Mouse (Mus musculus) 3134 (cell line): ENCODE measurements at regions not wholly inside any gene's neighbourhood (a gene's known extent, or its start where the extent isn't known, plus 50 kb on each side); places are given as distances from the start of the nearest gene placed in this dataset.
"Not testable (repeated sequence)": the region's sequence is repeated elsewhere in the genome, so short reads cannot be mapped to it uniquely, and the experiment has no call there.

Experiments used
- DNase-seq: peaks from one replicate; pipeline ENCODE4 v3.0.0-alpha.2; 2011; ENCODE audit warnings: low spot score; ENCODE audit not compliant: insufficient read length; ENCODE audit errors: extremely low read depth

GRCm38 (mm10) chr6:99904044-99904443 is 177.9 kb upstream of the Prok2 start:
- not testable (repeated sequence) for DNase-seq

DNA sequence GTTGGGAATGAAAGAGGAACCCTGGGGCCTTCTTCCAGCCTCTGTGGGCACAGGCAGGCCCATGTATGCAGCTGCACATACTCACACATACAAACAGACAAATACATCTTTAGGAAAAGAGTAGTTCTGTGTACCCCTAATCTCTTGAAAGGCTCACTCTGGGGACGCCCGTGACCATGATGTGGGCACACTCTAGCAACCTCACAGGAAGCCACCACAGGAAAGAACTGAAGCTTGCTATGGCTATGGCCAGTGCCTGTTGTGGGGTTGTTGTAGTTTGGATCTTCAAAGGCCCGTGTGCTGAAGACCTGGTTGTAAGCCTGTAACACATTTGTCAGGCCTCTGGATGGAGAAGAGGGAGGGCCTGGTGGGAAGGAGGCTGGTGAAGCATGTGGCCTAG is 175.4 kb upstream of the Prok2 start:
- DNase-seq = no peak

DNA sequence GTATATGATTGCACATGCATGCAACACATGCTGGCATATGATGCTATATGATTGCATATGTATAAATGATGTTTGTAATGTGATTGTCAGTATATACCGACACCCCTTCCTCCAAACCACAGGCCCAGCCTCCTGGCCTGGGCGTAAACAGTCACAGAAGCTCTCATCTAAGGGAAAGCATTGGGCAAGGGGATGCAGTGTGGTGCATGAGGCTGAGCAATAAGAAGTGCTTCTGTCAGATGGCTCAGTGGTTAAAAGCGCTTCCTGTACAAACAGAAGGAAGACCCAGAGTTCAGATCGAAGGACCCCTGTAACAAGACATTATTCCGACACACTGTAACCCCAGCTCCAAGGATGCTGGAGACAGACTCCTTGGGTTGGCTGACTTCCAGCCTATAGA is 175.0 kb upstream of the Prok2 start:
- DNase-seq = no peak

DNA sequence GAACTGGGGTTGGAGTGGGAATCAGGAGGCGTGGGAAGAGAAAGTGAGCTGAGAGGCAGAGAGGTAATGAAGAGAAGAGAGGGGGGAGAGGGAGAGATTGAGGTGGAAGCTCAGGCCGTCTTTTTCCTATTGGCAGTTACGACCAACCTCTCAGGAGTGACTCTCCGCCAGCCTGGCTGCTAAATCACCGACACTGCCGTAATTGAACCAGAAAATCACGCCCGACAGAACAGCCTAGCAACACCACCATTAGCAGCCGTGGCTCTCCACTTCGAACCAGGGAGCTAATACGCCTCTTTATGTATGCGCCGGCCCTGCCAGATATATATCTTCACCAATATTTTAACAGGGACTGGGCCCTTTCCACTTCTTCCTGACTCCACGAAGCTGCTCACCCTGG is 173.5 kb upstream of the Prok2 start:
- DNase-seq = no peak

- no peak for DNase-seq
Observed at GRCm38 (mm10) chr6:99898077-99898476, 171.9 kb upstream of the Prok2 start.

- DNase-seq = peak; percentile 45
Observed at GRCm38 (mm10) chr6:99895558-99895957, 169.4 kb upstream of the Prok2 start.

DNA sequence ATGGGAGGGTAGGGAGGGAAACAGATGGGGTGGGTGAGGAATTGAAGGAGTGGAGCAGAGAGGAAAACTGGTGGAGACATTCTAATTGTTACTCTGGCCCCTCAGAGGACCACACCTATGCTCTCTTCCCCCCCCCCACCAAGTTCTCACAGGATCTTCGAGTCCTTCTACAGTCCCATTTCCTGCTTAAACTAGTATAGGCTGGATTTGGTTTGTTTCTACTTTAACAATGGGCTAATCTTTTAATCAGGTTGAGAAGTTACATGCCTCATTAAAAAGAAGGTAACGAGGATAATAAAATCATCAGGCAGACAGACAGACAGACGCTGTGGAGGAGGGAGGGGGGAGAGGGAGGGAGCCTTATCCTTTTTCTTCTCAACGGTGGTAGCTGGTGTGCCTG is 167.7 kb upstream of the Prok2 start:
- DNase-seq = no peak

GRCm38 (mm10) chr6:99892204-99892603 is 166.0 kb upstream of the Prok2 start:
- no peak for DNase-seq

DNA sequence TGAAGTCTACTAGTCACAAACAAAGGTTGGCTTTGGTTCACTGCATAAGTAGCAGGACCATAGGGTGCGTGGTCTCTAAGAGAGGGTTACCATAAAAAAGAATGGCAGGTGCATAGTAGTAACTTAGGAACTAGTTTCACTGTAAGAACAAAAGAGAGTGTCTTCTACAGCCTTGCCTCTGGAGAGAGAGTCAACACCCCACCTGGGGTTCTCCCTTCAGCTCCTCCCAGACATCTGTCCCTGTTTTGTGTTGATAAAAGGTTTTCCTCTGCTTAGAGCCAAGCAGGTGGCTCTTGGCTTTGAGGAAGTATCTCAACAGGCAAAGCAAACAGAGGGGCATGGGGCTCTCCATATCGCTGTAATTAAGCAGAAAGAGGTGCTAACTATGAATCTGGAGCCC is 165.6 kb upstream of the Prok2 start:
- DNase-seq = no peak

DNA sequence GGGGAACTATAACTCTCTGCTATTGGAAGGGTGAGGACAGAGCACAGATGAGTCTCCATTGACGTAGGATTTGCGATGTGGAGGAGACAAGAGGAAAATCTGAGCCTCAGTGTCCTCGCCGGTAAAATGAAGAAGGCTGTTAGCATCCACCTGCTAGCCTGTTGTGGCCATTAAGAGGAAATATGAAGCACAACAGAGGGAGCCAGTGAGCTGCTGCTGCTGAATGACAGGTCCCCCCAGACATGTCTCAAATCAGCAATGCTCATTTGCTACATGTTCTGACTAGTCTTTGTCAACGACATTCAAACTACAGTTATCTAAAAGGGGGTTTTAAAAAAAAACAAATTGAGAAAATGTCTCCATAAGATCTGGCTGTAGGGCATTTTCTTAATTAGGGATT is 164.6 kb upstream of the Prok2 start:
- no peak for DNase-seq

GRCm38 (mm10) chr6:99889055-99889454 is 162.9 kb upstream of the Prok2 start:
- DNase-seq = no peak

DNA sequence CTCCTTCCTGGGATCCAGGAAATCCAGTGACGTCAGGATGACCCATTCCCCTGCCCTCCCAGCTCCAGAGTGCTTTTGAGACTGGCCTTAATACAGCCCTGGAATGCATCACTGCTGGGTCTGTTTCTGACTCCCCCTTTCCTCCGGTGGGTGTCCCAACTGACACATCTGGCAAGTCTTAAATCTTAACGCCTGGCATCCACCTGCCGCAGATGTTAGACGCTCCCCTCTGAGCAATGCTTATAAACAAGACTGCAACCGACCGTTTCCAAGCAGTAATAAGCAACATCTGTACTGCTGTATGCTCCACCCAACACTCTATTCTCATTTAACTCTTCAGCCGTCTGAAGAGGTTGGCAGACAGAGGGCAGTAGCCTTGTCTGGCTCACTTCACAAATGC is 161.7 kb upstream of the Prok2 start:
- DNase-seq = no peak

DNA sequence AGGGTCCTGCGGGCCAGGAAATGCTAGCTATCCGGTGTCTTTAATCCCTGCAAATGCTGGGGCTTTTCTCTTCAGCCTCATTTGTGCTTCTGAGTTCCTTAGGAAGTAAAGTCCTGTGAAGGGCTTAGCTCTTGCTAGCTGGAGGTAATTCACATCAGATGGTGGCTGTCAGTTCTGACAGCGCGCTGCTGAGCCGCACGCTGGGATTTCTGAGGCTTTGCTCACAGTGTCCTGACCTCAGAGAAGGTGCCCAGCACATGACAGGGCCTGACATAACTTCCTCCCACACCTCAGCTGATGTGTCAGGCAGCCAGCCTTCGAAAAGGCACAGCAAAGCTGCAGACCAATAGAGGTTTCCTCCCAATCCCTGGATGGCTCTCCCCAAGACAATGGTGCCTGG is 158.6 kb upstream of the Prok2 start:
- DNase-seq = no peak

GRCm38 (mm10) chr6:99884054-99884453 is 157.9 kb upstream of the Prok2 start:
- DNase-seq = no peak

DNA sequence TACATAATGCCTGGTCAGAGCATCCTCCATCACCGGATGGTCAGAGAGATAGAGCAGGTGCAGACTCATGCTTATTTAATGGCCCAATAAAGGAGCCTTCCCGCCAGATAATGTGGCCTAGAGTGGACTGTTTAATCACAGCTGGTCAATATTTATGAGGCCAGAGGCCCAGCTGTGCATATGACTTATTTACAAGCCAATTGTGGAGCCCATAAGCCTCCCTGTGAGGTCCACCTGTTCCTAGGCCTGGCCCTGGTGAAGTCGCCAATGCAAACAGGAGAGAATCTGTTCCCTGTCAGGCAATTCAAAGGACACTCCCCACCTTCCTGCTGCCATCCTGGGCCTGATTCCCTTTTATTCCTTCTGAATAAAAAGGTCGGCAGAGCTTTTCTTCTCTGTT is 155.4 kb upstream of the Prok2 start:
- DNase-seq = no peak

DNA sequence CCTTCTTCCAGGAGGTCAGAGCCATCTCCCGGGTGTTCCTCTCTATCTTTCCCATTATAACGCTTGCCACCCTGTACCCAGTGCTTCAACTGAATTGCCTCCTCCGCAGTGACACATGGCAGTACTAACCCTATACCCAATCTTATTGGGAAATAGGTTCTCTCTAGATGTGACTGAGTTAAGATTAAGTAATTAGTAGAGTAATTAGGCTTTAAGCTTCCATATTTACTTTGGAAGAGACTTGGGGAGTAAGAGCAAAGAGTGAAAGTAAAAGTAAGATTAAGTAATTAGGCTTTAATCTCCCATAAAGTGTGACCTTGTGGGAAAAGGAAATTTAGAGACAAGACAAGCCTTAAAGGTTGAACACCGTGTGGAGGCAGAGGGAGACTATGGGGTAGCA is 148.7 kb upstream of the Prok2 start:
- no peak for DNase-seq

DNA sequence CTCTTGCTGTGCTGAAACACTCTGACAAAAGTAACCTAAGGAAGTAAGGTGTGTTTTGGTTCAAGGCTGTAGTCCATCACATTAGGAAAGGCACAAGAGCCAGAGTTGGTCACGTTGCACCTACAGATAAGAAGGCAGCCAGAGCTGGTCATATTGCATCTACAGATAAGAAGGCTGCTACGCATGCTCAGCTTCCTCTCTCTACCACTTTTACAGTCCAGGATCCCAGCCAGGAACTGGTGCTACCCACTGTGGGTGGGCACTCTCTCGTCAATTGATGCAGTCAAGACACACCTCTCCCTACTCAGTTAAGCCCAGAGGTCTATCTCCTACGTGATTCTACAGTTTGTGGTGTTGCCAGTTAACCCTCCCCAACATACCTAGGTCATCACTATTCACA is 147.8 kb upstream of the Prok2 start:
- DNase-seq = no peak

- no peak for DNase-seq
Observed at GRCm38 (mm10) chr6:99866061-99866460, 139.9 kb upstream of the Prok2 start.

DNA sequence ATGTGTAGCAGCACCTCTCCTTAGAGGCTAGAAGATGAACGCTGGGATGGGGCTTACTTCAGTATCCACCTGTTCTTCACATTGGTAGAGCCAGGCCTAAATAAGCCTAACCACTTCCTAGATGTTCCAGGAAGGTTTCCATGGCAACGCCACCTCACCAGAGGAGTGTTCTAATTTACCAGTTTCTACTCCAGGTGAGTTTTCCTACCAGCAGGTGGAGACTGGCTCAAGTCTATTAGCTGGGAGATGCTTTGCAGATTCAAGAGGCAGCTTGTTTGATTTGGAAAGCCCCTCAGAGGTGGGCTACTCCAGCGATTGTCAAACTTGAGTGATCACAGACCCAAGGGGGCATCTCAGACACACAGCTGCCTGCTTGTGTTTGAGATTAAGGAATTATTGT is 138.8 kb upstream of the Prok2 start:
- DNase-seq = no peak

DNA sequence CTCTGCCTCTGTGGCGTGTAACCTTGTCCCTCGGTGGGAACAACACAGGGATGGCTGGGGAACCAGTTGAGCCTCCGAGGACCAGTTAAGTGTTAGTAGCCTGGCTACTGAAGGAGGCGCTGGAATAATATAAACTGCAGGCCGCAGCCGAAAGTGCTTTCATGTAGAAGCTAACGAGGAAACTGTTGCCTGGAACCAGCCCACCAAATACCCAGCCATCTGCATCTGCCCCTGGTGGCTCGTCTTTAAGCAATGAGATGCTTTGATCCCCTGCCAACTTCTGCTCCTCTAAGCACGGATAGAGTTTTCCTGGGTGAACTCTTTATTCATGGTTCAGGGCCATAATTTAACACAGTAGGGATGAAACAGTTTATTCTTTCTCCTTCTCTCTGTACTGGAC is 137.2 kb upstream of the Prok2 start:
- DNase-seq = no peak

DNA sequence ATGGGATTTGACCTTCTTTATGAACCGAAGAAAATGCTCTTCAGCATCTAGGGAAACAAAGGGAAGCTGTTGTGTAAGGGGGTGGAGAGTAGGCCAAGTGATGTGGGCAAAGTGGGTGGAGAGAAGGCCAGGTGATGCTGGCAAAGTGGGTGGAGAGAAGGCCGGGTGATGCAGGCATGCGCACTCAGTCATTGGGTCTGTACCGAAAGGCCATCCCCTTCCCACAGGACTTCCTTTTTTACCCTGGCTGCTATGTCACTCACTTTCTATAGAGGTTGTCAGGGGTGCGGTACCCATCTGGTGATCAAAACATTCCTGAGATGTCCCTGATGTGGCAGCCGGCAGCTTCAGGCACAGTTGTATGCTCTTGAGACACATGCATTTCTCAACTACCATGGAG is 131.2 kb upstream of the Prok2 start:
- DNase-seq = no peak

GRCm38 (mm10) chr6:99853716-99854115 is 127.5 kb upstream of the Prok2 start:
- no peak for DNase-seq

DNA sequence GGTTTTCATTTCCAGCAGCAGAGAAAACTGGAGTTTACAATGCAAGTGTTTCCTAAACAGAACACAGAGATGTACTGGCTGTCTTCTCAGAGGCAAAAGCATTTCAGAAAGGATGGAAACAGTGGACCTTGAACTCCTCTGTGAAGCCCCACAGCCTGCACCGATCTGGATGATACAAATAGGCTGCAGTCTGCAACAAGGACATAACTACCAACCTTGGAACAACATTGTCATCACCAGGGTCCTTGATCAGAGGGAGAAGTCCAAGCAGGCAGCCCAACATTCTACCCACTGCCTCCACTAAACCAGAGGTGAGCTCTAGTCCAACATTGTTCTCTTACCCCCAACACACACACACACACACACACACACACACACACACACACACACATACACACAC is 124.5 kb upstream of the Prok2 start:
- DNase-seq = no peak

- no peak for DNase-seq
Observed at GRCm38 (mm10) chr6:99845508-99845846, 119.3 kb upstream of the Prok2 start.
